Mouse (Mus musculus) G1E (cell line): ENCODE results near the gene Cfap43. TPM values are rescaled to one million over a fixed set of nuclear protein-coding genes. Genes with fewer than 3 reads are reported as not detected.
A peak's percentile ranks its signal among the peaks of the same experiment; 100 is the strongest.

ENCODE experiments used
- ATAC-seq: 2 replicates; pipeline ENCODE4 v1.8.0; 2016; ENCODE audit warnings: mild to moderate bottlenecking; ENCODE audit not compliant: insufficient number of reproducible peaks, poor library complexity, low FRiP score, severe bottlenecking; ENCODE audit errors: extremely low read depth
- DNase-seq: peaks from one replicate; pipeline ENCODE4 v3.0.0; 2012; ENCODE audit warnings: low spot score
- H3K27me3 ChIP-seq: 2 replicates; pipeline ENCODE4 v1.6.1; 2012; ENCODE audit warnings: mild to moderate bottlenecking, low read length, inconsistent platforms; ENCODE audit not compliant: insufficient read depth
- H3K36me3 ChIP-seq: replicated peaks from 2 replicates; pipeline ENCODE3; 2012; ENCODE audit warnings: mild to moderate bottlenecking, inconsistent platforms
- H3K4me1 ChIP-seq: 2 replicates; pipeline ENCODE4 v1.6.1; 2012; ENCODE audit warnings: low read depth, low read length, inconsistent platforms, mixed read lengths; ENCODE audit not compliant: insufficient read depth
- H3K4me3 ChIP-seq: 2 replicates; pipeline ENCODE4 v1.5.1; 2012; ENCODE audit warnings: low read depth, mild to moderate bottlenecking, inconsistent platforms, low read length, moderate library complexity, mixed read lengths
- H3K9me3 ChIP-seq: replicated peaks from 2 replicates; pipeline ENCODE4 v1.6.1; 2012; ENCODE audit warnings: inconsistent platforms
- CTCF ChIP-seq: IDR thresholded peaks from 2 replicates; pipeline ENCODE4 v1.5.1; 2012; ENCODE audit warnings: low read depth, low read length, inconsistent platforms, mixed read lengths
- GATA1 ChIP-seq: IDR thresholded peaks from 2 replicates; pipeline ENCODE4 v1.6.1; 2012; ENCODE audit warnings: borderline replicate concordance, low read length, inconsistent platforms, mixed read lengths
- GATA2 ChIP-seq: IDR thresholded peaks from 2 replicates; pipeline ENCODE4 v1.6.1; 2012; ENCODE audit warnings: low read depth, low read length, inconsistent platforms, borderline replicate concordance
- POLR2AphosphoS5 ChIP-seq: IDR thresholded peaks from 2 replicates; pipeline ENCODE4 v1.6.1; 2012; ENCODE audit warnings: low read depth, low read length, inconsistent platforms; ENCODE audit not compliant: insufficient replicate concordance
- TAL1 ChIP-seq: conservative IDR thresholded peaks from 2 replicates; pipeline ENCODE4 v1.6.1; 2012; ENCODE audit warnings: low read depth, low read length, inconsistent platforms, mixed read lengths
- polyA plus RNA-seq: library from polyadenylated mRNA; stranded (reverse); fragments of >175 nt; gene quantifications from 2 replicates; pipeline ENCODE4 v1.2.3, GENCODE M21; 2012
- total RNA-seq, 2 experiments: library from RNA; stranded (forward) in 1 of 2; stranded (reverse) in 1 of 2; fragments of 200-1000 nt in 1 of 2; fragments of >200 nt in 1 of 2; fragmentation: Nextera tagmentation in 1 of 2; gene quantifications; 2 replicates each; pipeline ENCODE4 v1.2.3; 2014 to 2017

Gene Cfap43
- total and polyA plus RNA-seq, 3 experiments, result 0.05 TPM; not detected in 2

- H3K4me1 ChIP-seq, result no peaks in the 10 kb centered on the region
- no peak overlapping the region for H3K4me3 ChIP-seq
- DNase-seq (no peak), ATAC-seq (no peak)
- no peaks in the 10 kb centered on the region for H3K9me3 ChIP-seq
- H3K36me3 ChIP-seq, result no peaks in the 10 kb centered on the region
- peaks cover 20% of the 10 kb centered on the region for H3K27me3 ChIP-seq
- no peak for TF ChIP-seq GATA2
Observed at GRCm38 (mm10) chr19:47695725-47696124, 223.4 kb downstream of the Cfap43 start.

- peaks cover 17% of the 10 kb centered on the region for H3K4me1 ChIP-seq
- no peak for ATAC-seq
- no peak within 1 kb of the TSS for H3K4me3 ChIP-seq
- H3K27me3 ChIP-seq, result peaks cover 15% of the 10 kb centered on the region
- no peak for DNase-seq
- no peaks in the 10 kb centered on the region for H3K9me3 ChIP-seq
- TF ChIP-seq POLR2AphosphoS5 (no peak), TAL1 (no peak), CTCF (no peak), GATA1 (no peak), GATA2 (no peak)
- H3K36me3 ChIP-seq, result no peaks in the 10 kb centered on the region
Observed at GRCm38 (mm10) chr19:47691994-47692393, 227.1 kb downstream of the Cfap43 start, which contains the start of gene Col17a1. TSS of gene Col17a1 (minus strand) at chr19:47692094.

GRCm38 (mm10) chr19:47689592-47689991 is 229.5 kb downstream of the Cfap43 start:
- Histone ChIP-seq H3K9me3 (no peaks in the 10 kb centered on the region), H3K4me1 (peaks cover 25% of the 10 kb centered on the region), H3K36me3 (no peaks in the 10 kb centered on the region), H3K4me3 (no peak overlapping the region), H3K27me3 (peaks cover 11% of the 10 kb centered on the region)
- TF ChIP-seq POLR2AphosphoS5 (no peak), GATA2 (no peak), TAL1 (no peak), GATA1 (no peak), CTCF (no peak)
- ATAC-seq (peak; percentile 81), DNase-seq (no peak)

Other genes starting within 250 kb of the Cfap43 start
- not detected in 2 replicates for gene Col17a1, start 227.2 kb downstream of the Cfap43 start, total RNA-seq (2014; fragmentation: Nextera tagmentation)
- 0.05 and 0.17 TPM in 2 replicates for gene Col17a1, start 227.2 kb downstream of the Cfap43 start, total RNA-seq (2017)
- gene Col17a1, start 227.2 kb downstream of the Cfap43 start, polyA plus RNA-seq, result not detected in 2 replicates
- gene Sfr1, start 187.6 kb downstream of the Cfap43 start, total RNA-seq (2014; fragmentation: Nextera tagmentation), result 80.1 and 88.6 TPM in 2 replicates
- gene Sfr1, start 187.6 kb downstream of the Cfap43 start, total RNA-seq (2017), result 151 and 187 TPM in 2 replicates
- 12.3 and 17.1 TPM in 2 replicates for gene Sfr1, start 187.6 kb downstream of the Cfap43 start, polyA plus RNA-seq
- gene Gsto1, start 64.3 kb downstream of the Cfap43 start, total RNA-seq (2014; fragmentation: Nextera tagmentation), result 33.8 and 39.2 TPM in 2 replicates
- 29.1 and 35.0 TPM in 2 replicates for gene Gsto1, start 64.3 kb downstream of the Cfap43 start, total RNA-seq (2017)
- 45.1 and 62.6 TPM in 2 replicates for gene Gsto1, start 64.3 kb downstream of the Cfap43 start, polyA plus RNA-seq
- 2.6 and 4.7 TPM in 2 replicates for gene Gsto2, start 53.8 kb downstream of the Cfap43 start, total RNA-seq (2014; fragmentation: Nextera tagmentation)
- 0.58 and 0.76 TPM in 2 replicates for gene Gsto2, start 53.8 kb downstream of the Cfap43 start, total RNA-seq (2017)
- 0.11 TPM in 1 of 2 replicates, not detected in the other for gene Gsto2, start 53.8 kb downstream of the Cfap43 start, polyA plus RNA-seq
- 1.5 and 3.4 TPM in 2 replicates for gene Itprip, start within 50 bp of the Cfap43 start, total RNA-seq (2014; fragmentation: Nextera tagmentation)
- 3.4 and 3.5 TPM in 2 replicates for gene Itprip, start within 50 bp of the Cfap43 start, total RNA-seq (2017)
- 2.4 and 3.5 TPM in 2 replicates for gene Itprip, start within 50 bp of the Cfap43 start, polyA plus RNA-seq
- gene Cfap58, start 18.4 kb upstream of the Cfap43 start, total RNA-seq (2014; fragmentation: Nextera tagmentation), result not detected in 2 replicates
- gene Cfap58, start 18.4 kb upstream of the Cfap43 start, total RNA-seq (2017), result not detected in 2 replicates
- not detected in 2 replicates for gene Cfap58, start 18.4 kb upstream of the Cfap43 start, polyA plus RNA-seq